Mouse (Mus musculus) layer of hippocampus, adult 8-10 months (tissue): Measurements from ENCODE around the gene Stxbp1. TPM values are rescaled to one million over a fixed set of nuclear protein-coding genes. Genes with fewer than 3 reads are reported as not detected.
"Not testable (repeated sequence)": the region's sequence is repeated elsewhere in the genome, so short reads cannot be mapped to it uniquely, and the experiment has no call there.

Experiments used
- DNase-seq, 2 experiments: peaks; one replicate each; pipeline ENCODE4 v3.0.0; 2022; ENCODE audit warnings: low spot score in 2 of 2
- total RNA-seq, 4 experiments: library from RNA; stranded (reverse); gene quantifications; 2 replicates each; pipeline ENCODE4 v1.2.4; 2022

Gene Stxbp1
- total RNA-seq, 4 experiments from 2014 or later, result 583 to 634 (median 610) TPM

- no peak for DNase-seq
These were observed 28.1 kb upstream of the Stxbp1 start for GRCm38 (mm10) chr2:32874951-32875674.

GRCm38 (mm10) chr2:32874070-32874469 lies 27.0 kb upstream of the Stxbp1 start:
- no peak for DNase-seq

DNA sequence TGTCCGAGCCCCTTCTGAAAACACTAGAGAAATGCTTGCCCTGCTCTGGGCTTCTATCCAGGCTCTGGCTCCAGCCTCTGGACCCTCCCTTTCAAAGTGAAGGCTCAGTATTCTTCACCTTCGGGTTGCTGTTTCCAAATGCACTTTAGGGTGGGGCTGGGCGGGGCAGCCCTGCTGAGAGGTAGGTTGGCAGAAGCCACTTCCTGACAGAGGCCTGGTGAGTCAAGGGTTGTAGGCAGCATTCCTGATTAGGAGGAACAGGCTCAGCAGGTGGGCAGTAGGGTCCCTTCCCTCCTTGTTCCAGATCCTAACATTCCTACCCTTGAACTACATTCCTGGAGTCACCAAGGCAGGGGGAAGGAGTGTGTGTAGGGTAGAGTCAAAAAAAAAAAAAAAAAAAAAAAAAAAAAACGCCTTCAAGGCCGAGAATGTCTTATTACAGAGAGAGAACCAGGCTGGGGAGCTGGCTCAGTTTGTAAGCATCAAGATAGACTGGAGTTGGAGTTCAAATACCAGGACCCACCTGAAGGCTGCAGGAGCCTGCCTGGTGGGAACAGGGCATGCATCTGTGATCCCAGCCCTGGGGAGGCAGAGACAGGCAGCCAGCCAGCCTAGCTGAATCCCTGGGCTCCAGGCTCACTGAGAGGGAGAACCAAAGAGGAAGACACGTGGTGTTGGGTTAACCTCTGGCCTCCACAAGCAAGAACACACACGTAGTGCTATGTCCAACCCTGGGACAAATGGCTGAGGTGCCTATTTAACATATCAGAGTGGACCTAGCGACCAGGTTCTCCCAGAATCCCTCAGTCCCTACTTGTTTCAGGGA lies 23.4 kb upstream of the Stxbp1 start:
- no peak for DNase-seq

DNA sequence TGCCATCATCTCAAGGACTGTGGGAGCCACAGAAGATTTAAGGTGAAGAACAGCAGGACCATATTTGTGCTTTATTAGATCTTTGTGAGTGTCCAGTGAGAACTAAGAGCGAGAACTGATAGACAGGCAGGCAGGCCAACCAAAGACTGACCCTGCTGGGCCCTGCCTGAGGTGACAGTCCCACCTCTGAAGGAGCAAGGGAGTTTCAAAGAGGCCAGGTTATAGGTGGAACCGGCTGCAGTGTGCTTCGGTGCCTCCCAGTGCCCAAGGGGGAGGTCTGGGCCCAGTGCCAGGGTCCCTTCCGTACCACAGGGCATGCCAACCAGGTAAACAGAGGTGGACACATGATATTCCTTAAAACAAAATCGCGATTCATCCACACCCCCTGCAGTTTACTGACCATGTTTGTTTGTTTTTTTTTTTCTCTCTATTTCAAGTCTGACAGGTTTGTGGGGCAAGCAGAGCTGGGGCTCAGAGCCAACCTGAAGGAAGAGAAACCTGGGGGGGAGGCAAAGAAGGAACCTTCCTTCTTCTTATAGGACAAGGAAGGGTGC lies 22.8 kb upstream of the Stxbp1 start:
- DNase-seq, result no peak

GRCm38 (mm10) chr2:32867354-32867753 lies 20.3 kb upstream of the Stxbp1 start:
- no peak for DNase-seq

DNA sequence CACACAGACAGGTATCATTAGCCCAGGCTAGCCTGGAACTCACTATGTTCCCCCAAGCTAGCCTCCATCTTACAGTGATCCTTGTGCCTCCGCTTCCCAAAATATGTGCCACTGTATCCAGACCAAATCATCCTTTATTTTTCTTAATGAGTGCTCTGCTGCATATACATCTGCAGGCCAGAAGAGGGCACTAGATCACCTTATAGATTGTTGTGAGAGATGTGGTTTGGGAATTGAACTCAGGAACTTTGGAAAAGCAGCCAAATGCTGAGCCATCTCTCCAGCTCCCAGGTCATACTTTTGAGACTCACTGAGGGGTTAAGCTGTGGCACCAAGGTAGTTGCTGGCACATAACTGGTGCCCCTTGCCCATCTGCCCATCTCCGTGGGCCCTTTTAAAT lies 17.7 kb upstream of the Stxbp1 start:
- no peak for DNase-seq

DNA sequence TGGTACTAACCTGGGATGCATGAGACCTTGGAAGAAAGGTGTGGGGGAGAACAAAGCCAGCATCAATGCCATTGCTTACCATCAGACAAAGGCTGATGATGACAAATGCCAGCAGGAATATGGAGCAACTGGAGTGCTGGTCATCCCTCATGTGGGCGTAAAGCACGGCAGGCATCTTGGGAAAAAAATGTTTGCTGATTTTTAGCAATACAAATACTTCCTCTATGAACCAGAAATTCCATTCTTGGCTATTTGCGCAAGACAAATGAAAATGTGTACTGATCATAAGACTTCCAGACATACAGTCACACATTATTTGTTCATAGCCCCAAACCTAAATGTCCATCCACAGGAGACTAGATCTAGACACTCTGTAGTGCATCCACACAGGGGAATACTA lies 16.3 kb upstream of the Stxbp1 start:
- no peak for DNase-seq

DNA sequence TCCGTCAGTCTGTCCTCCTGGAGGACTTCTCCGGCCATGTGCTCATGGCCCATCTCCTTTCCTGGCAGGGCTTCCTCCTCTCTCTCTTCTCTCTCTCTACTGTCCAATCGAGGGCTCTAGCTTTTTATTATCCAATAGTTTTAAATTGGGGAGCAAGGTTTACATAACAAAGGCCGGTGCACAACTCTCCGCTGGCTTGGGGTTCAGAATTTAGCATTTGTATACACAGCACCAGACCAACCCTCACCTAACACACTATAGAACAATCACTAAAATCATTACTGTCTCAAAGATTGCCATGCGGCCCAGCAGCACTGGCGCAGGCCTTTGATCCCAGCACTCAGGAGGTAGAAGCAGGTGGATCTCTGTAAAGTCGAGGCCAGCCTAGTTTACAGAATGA lies 13.8 kb upstream of the Stxbp1 start:
- no peak for DNase-seq

DNA sequence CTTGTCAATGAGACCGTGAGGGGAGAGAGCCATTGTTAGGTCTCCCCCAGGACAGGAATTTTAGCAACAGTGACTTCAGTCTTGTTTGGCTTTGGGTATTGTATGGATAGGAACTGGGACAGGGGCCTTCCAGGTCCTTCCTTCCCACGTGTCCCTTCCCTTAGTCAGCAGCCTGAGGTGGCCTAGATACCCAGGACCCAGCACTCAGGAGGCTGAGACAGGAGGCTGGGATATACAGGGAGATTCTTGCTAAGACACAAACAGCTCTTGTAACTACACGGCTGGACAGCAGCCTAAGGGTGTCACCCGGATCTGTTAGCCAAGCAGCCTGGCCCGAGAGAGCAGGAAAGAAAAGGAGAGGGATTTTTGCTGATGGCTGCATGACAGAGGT lies 12.6 kb upstream of the Stxbp1 start:
- DNase-seq, result no peak

- no peak for DNase-seq
These were observed 12.1 kb upstream of the Stxbp1 start for GRCm38 (mm10) chr2:32859010-32859621.

- DNase-seq, result peak; percentile 64 to 71
These were observed 10.5 kb upstream of the Stxbp1 start for GRCm38 (mm10) chr2:32857584-32857983.

DNA sequence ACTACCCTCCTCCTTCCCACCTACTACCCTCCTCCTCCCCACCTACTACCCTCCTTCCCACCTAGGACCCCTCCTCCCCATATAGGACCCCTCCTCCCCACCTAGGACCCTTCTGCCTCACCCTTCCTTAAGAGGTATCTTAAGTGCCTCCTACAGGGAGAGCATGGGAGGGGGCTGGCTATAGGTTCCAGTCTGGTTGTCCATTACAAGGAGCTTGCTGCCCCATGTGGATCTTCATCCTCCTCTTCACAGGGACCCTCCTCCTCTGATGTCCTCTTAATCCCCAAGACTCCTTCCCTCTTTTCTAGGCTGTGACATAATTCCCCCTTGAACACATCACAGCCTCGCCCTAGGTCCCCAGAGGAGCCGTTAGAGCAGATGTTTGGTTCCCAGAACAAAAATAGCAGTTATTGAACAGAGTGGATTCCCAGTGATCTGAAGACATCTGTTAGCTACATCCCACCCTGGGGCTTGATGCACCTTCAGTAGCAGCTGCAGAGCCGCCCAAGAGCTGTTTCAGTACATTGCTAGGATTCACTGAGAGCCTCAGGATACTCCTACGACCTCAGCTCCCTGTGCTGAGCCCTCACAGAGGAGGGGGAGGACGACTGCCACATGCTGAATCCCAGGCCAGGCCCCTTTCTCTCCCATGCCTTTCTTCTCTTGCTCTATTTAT lies 8.9 kb upstream of the Stxbp1 start:
- DNase-seq, result no peak

- DNase-seq, result no peak
These were observed 8.2 kb upstream of the Stxbp1 start for GRCm38 (mm10) chr2:32855046-32855785.

DNA sequence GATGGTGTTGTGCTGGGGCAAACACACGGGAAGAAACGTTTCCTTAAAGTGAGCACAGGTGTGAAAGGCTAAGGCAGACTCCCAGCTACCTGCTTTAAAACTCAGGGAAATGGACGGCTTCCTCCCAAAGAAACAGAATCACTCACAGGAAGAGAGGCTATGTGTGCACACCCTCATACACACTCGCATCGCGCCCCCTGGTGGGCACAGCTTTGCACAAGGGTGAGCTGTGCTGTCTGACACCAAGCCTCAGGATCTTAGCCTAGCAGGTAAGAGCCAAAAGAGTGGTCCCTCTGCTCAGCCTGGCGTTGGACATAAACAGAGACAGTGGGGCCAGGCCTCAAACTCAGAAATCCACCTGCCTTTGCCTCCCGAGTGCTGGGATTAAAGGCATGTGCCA lies 7.2 kb upstream of the Stxbp1 start:
- DNase-seq, result peak; percentile 77 to 93

GRCm38 (mm10) chr2:32853716-32854115 lies 6.7 kb upstream of the Stxbp1 start:
- DNase-seq, result not testable (repeated sequence)

DNA sequence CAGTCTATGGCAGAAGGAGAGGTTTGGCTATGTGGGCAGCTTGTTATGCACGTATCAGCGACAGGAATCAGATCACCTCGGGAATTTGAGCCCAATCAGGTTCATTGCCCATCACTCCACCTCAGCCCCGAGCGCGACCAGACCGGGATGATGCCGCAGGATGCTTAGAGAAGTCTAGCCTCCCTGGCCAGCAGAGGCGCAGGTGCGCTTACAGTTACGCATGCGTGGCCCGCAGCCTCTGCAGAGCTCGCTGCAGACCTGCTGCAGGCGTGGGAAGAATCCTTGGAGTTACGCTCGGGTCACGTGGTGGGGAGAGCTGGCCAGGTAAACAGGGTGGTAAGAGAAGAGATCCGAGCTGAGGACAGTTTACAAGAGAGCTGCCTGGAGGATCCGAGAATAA lies 5.1 kb upstream of the Stxbp1 start:
- peak; percentile 55 to 69 for DNase-seq

DNA sequence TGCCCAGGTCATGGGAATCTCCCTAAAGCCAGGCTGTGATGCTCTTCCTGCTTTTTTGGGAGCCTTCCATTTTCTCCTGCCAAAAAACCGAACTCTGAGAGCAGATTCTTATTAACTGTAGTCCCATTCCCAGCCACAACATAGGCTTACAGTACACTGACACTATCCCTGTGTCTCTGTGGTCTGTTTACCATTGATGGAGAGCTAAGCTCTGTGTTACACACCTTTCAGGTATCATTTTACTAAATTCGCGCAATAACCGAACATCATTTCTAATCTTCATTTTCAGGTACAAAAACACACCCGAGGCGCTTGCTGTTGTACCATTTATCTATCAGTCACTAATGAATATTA lies 400 bp upstream of the Stxbp1 start:
- DNase-seq, result no peak

- DNase-seq, result peak; percentile 53 to 63
These were observed 792 bp downstream of the Stxbp1 start for GRCm38 (mm10) chr2:32846101-32846804.

DNA sequence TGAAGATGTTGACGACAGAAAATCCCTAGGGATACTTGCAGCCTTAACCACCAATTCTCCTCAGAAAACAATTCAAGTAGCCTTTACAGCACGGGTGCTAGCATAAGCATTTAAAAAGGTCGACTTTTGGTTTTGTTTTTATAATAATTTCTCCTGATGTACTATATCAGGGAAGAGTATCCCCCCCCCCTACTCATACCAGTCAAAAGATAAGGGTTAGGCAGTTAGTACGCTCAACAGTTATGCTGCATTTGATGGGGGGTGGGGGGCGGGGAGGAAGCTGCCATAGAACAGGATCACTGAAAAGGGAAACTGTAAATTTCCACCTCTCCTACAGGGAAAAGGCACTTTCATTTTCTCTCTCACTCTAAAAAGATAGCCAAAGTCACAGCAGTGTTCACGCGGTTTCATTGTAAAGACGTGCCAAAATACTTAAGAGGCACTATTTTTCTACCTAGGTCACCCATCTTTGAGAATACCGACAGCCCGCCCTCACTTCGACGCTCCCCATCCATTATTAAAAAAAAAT lies 1.4 kb downstream of the Stxbp1 start:
- DNase-seq, result no peak

- DNase-seq, result no peak
These were observed 4.5 kb downstream of the Stxbp1 start for GRCm38 (mm10) chr2:32842558-32842957.
